Mouse (Mus musculus): ENCODE data around the gene Asf1a. TPM values are rescaled to one million over a fixed set of nuclear protein-coding genes. Genes with fewer than 3 reads are reported as not detected.

Gene Asf1a
- polyA plus RNA-seq (2016; fragmentation: Nextera tagmentation; extraction: Ambion mirVana), result 89.9 and 110 TPM in 2 replicates

GRCm38 (mm10) chr10:53596677-53597120 is at the start of gene Asf1a:
TSS of gene Asf1a (plus strand) at chr10:53596757.
- H3K27ac ChIP-seq, result peak within 1 kb of the TSS; percentile 99
- peak within 1 kb of the TSS; percentile 93 for H3K4me3 ChIP-seq
- no peaks in the 10 kb centered on the region for H3K27me3 ChIP-seq (ENCODE audit: insufficient read depth, poor library complexity, severe bottlenecking)
- DNase-seq (ENCODE audit: low spot score), result peak; percentile 98
- peaks cover 9% of the 10 kb centered on the region for H3K36me3 ChIP-seq
- peaks cover 14% of the 10 kb centered on the region for H3K4me1 ChIP-seq
- WGBS, result under 1% methylated on average over 50 of the region's 52 CpGs
- no peaks in the 10 kb centered on the region for H3K9me3 ChIP-seq

- no peak for DNase-seq (ENCODE audit: low spot score)
- WGBS, result 92% methylated on average over 5 of the region's 5 CpGs
These were observed 34.6 kb upstream of the Asf1a start for GRCm38 (mm10) chr10:53562001-53562400.

GRCm38 (mm10) chr10:53565538-53565937 is 31.0 kb upstream of the Asf1a start:
- 0 out of 2 replicates have a peak, but pooled peaks cover 3% of the 10 kb centered on the region for H3K9me3 ChIP-seq
- no peak overlapping the region for H3K4me3 ChIP-seq
- H3K27me3 ChIP-seq (ENCODE audit: insufficient read depth, poor library complexity, severe bottlenecking), result no peaks in the 10 kb centered on the region
- H3K4me1 ChIP-seq, result no peaks in the 10 kb centered on the region
- no peak overlapping the region for H3K27ac ChIP-seq
- peaks cover 13% of the 10 kb centered on the region; the same call in 1 of the 2 replicates for H3K36me3 ChIP-seq
- WGBS, result 86% methylated on average over 2 of the region's 2 CpGs
- no peak for DNase-seq (ENCODE audit: low spot score)

More at GRCm38 (mm10) chr10:53562001-53562400, 34.6 kb upstream of the Asf1a start:
- 0 out of 2 replicates have a peak, but pooled peaks cover 3% of the 10 kb centered on the region for H3K9me3 ChIP-seq
- no peak overlapping the region for H3K4me3 ChIP-seq
- no peaks in the 10 kb centered on the region for H3K27me3 ChIP-seq (ENCODE audit: insufficient read depth, poor library complexity, severe bottlenecking)
- no peak overlapping the region for H3K27ac ChIP-seq
- peaks cover 13% of the 10 kb centered on the region; the same call in 1 of the 2 replicates for H3K36me3 ChIP-seq
- H3K4me1 ChIP-seq, result no peaks in the 10 kb centered on the region

- Histone ChIP-seq H3K4me1 (no peaks in the 10 kb centered on the region), H3K4me3 (no peak overlapping the region), H3K27me3 (ENCODE audit: insufficient read depth, poor library complexity, severe bottlenecking) (no peaks in the 10 kb centered on the region), H3K9me3 (0 out of 2 replicates have a peak, but pooled peaks cover 3% of the 10 kb centered on the region), H3K27ac (no peak overlapping the region), H3K36me3 (peaks cover 8% of the 10 kb centered on the region; the same call in 1 of the 2 replicates)
- no peak for DNase-seq (ENCODE audit: low spot score)
These were observed 28.0 kb upstream of the Asf1a start for GRCm38 (mm10) chr10:53568531-53568930.

- Histone ChIP-seq H3K9me3 (no peaks in the 10 kb centered on the region), H3K4me1 (peaks cover 13% of the 10 kb centered on the region), H3K36me3 (no peaks in the 10 kb centered on the region), H3K27me3 (ENCODE audit: insufficient read depth, poor library complexity, severe bottlenecking) (no peaks in the 10 kb centered on the region), H3K4me3 (peak overlapping the region; percentile 66), H3K27ac (peak overlapping the region; percentile 79)
- no peak for DNase-seq (ENCODE audit: low spot score)
- WGBS, result 23% methylated on average over 7 of the region's 7 CpGs
These were observed 16.4 kb upstream of the Asf1a start for GRCm38 (mm10) chr10:53580137-53580536.

GRCm38 (mm10) chr10:53580621-53581081 is 15.9 kb upstream of the Asf1a start:
- WGBS, result 5% methylated on average over 14 of the region's 14 CpGs
- Histone ChIP-seq H3K4me1 (peaks cover 13% of the 10 kb centered on the region), H3K9me3 (no peaks in the 10 kb centered on the region), H3K36me3 (no peaks in the 10 kb centered on the region), H3K27ac (peak overlapping the region; percentile 79), H3K4me3 (peak overlapping the region; percentile 66), H3K27me3 (ENCODE audit: insufficient read depth, poor library complexity, severe bottlenecking) (no peaks in the 10 kb centered on the region)
- peak; percentile 87 for DNase-seq (ENCODE audit: low spot score)

GRCm38 (mm10) chr10:53581087-53581486 is 15.5 kb upstream of the Asf1a start:
- no peaks in the 10 kb centered on the region for H3K9me3 ChIP-seq
- no peak for DNase-seq (ENCODE audit: low spot score)
- H3K4me3 ChIP-seq, result peak overlapping the region; percentile 66
- no peaks in the 10 kb centered on the region for H3K27me3 ChIP-seq (ENCODE audit: insufficient read depth, poor library complexity, severe bottlenecking)
- peak overlapping the region; percentile 79 for H3K27ac ChIP-seq
- no peaks in the 10 kb centered on the region for H3K36me3 ChIP-seq
- peaks cover 13% of the 10 kb centered on the region for H3K4me1 ChIP-seq
- WGBS, result 12% methylated on average over 8 of the region's 12 CpGs

- Histone ChIP-seq H3K4me3 (no peak overlapping the region), H3K4me1 (peaks cover 4% of the 10 kb centered on the region), H3K9me3 (no peaks in the 10 kb centered on the region), H3K27me3 (ENCODE audit: insufficient read depth, poor library complexity, severe bottlenecking) (no peaks in the 10 kb centered on the region), H3K36me3 (no peaks in the 10 kb centered on the region), H3K27ac (no peak overlapping the region)
- DNase-seq (ENCODE audit: low spot score), result no peak
- WGBS, result 78% methylated on average over 3 of the region's 3 CpGs
These were observed 10.8 kb upstream of the Asf1a start for GRCm38 (mm10) chr10:53585777-53586176.

- Histone ChIP-seq H3K27ac (peak overlapping the region; percentile 99), H3K27me3 (ENCODE audit: insufficient read depth, poor library complexity, severe bottlenecking) (no peaks in the 10 kb centered on the region), H3K9me3 (no peaks in the 10 kb centered on the region), H3K4me3 (peak overlapping the region; percentile 93), H3K36me3 (peaks cover 9% of the 10 kb centered on the region), H3K4me1 (peaks cover 14% of the 10 kb centered on the region)
- WGBS, result 9% methylated on average over 27 of the region's 27 CpGs
- no peak for DNase-seq (ENCODE audit: low spot score)
These were observed 547 bp upstream of the Asf1a start for GRCm38 (mm10) chr10:53595744-53596676.

GRCm38 (mm10) chr10:53597121-53597881 is 744 bp downstream of the Asf1a start:
- Histone ChIP-seq H3K4me1 (peaks cover 14% of the 10 kb centered on the region), H3K27ac (peak overlapping the region; percentile 99), H3K9me3 (no peaks in the 10 kb centered on the region), H3K27me3 (ENCODE audit: insufficient read depth, poor library complexity, severe bottlenecking) (no peaks in the 10 kb centered on the region), H3K36me3 (peaks cover 10% of the 10 kb centered on the region), H3K4me3 (peak overlapping the region; percentile 93)
- no peak for DNase-seq (ENCODE audit: low spot score)
- under 1% methylated on average over 99 of the region's 99 CpGs for WGBS

- WGBS, result 56% methylated on average over 5 of the region's 5 CpGs
- no peaks in the 10 kb centered on the region for H3K9me3 ChIP-seq
- no peak for DNase-seq (ENCODE audit: low spot score)
These were observed 2.3 kb downstream of the Asf1a start for GRCm38 (mm10) chr10:53598821-53599220.

GRCm38 (mm10) chr10:53605328-53605727 is 8.8 kb downstream of the Asf1a start:
- WGBS, result 76% methylated on average over 2 of the region's 2 CpGs
- Histone ChIP-seq H3K27me3 (ENCODE audit: insufficient read depth, poor library complexity, severe bottlenecking) (no peaks in the 10 kb centered on the region), H3K9me3 (no peaks in the 10 kb centered on the region), H3K36me3 (peaks cover 73% of the 10 kb centered on the region), H3K4me3 (no peak overlapping the region), H3K27ac (no peak overlapping the region), H3K4me1 (no peaks in the 10 kb centered on the region)
- DNase-seq (ENCODE audit: low spot score), result no peak

More at GRCm38 (mm10) chr10:53598821-53599220, 2.3 kb downstream of the Asf1a start:
- Histone ChIP-seq H3K36me3 (peaks cover 25% of the 10 kb centered on the region), H3K4me1 (peaks cover 14% of the 10 kb centered on the region), H3K4me3 (peak overlapping the region; percentile 93), H3K27ac (0 out of 2 replicates have a peak overlapping the region, but pooled peaks have one; percentile 16), H3K27me3 (ENCODE audit: insufficient read depth, poor library complexity, severe bottlenecking) (no peaks in the 10 kb centered on the region)
